Mouse (Mus musculus) forebrain, embryonic 11.5 days (tissue): Measurements from ENCODE around the gene Fam173a. TPM values are rescaled to one million over a fixed set of nuclear protein-coding genes. Genes with fewer than 3 reads are reported as not detected.

Experiments
- ATAC-seq: fragments of 200-750 bp; cut with Nextera tagmentation; replicated peaks from 2 replicates; pipeline ENCODE4 v1.8.0; 2017; ENCODE audit warnings: moderate TSS enrichment; ENCODE audit not compliant: low FRiP score
- DNase-seq: peaks from one replicate; pipeline ENCODE4 v3.0.0-alpha.2; 2017; ENCODE audit warnings: low spot score
- H3K27ac ChIP-seq: fragments of 300-500 bp; sonication (generic); 2 replicates; pipeline ENCODE4 v1.5.1; 2014; ENCODE audit warnings: low read depth, low read length
- H3K27me3 ChIP-seq: fragments of 300-500 bp; sonication (generic); 2 replicates; pipeline ENCODE4 v1.6.1; 2014; ENCODE audit warnings: mild to moderate bottlenecking, low read length, mixed read lengths; ENCODE audit not compliant: control insufficient read depth, insufficient read depth
- H3K36me3 ChIP-seq: fragments of 300-500 bp; sonication (generic); 2 replicates; pipeline ENCODE4 v1.6.1; 2014; ENCODE audit warnings: mild to moderate bottlenecking, low read length, moderate library complexity, mixed read lengths; ENCODE audit not compliant: control insufficient read depth, insufficient read depth
- H3K4me1 ChIP-seq: fragments of 300-500 bp; sonication (generic); replicated peaks from 2 replicates; pipeline ENCODE4 v1.6.1; 2014; ENCODE audit warnings: low read length, mixed read lengths; ENCODE audit not compliant: control insufficient read depth, insufficient read depth
- H3K4me2 ChIP-seq: fragments of 300-500 bp; sonication (generic); 2 replicates; pipeline ENCODE4 v1.6.1; 2014; ENCODE audit warnings: low read depth, mild to moderate bottlenecking, low read length, moderate library complexity, mixed read lengths; ENCODE audit not compliant: severe bottlenecking
- H3K4me3 ChIP-seq: fragments of 300-500 bp; sonication (generic); 2 replicates; pipeline ENCODE4 v1.5.1; 2014; ENCODE audit warnings: low read depth, low read length
- H3K9ac ChIP-seq: fragments of 300-500 bp; sonication (generic); 2 replicates; pipeline ENCODE4 v1.6.1; 2014; ENCODE audit warnings: low read length
- H3K9me3 ChIP-seq: fragments of 300-500 bp; sonication (generic); 2 replicates; pipeline ENCODE4 v1.6.1; 2016; ENCODE audit warnings: low read length, mixed read lengths; ENCODE audit not compliant: control insufficient read depth
- WGBS: fragments of 180-500 bp; shearing (Covaris S2); extraction: QIAGEN DNeasy Blood & Tissue Kit; methylation state at CpG from one replicate; pipeline ENCODE4 v1.1.7; 2014; 5-methylcytosine and 5-hydroxymethylcytosine counted together
- polyA plus RNA-seq: library from polyadenylated mRNA; unstranded; fragments of >200 nt; fragmentation: Nextera tagmentation; extraction: Ambion mirVana; gene quantifications from 2 replicates; pipeline ENCODE4 v1.2.1, GENCODE M21; 2014

The Fam173a gene
- polyA plus RNA-seq, 1 experiment from 2014 or later = 71.0 TPM

DNA sequence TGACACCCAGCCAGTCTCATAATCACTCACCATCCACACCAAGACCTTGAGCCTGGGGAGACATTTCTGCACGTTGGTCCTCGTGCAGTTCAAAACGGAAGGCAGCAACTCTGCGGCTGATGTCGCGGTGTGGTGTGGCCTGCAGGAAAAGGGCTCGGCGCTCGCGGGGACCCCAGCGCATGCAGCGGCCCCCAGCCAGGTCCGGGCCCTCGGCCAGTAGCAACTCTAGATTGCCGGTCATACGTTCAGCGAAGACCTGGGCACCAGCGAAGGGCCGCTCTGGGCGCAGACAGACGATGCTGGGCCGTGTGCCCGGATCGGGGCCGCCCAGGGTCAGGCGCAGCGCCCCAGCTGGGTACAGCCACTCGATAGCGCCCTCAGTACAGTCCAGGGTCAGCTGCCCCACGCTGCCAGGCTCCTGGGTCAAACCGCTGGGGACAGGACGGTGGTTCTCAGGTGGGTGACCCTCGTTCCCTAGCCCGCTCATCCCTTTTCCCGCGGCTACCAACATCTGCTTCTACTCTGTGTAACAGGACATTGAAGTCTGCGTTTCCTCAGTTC, 3.6 kb upstream of the Fam173a start:
- DNase-seq = peak; percentile 68
- no peaks in the 10 kb centered on the region for H3K9me3 ChIP-seq
- H3K27me3 ChIP-seq = no peaks in the 10 kb centered on the region
- ATAC-seq = no peak
- peak overlapping the region; percentile 90 for H3K9ac ChIP-seq
- no peaks in the 10 kb centered on the region for H3K36me3 ChIP-seq
- peaks cover 31% of the 10 kb centered on the region for H3K4me1 ChIP-seq
- under 1% methylated on average over 37 of the region's 37 CpGs for WGBS
- H3K4me2 ChIP-seq = peak overlapping the region; percentile 91
- H3K27ac ChIP-seq = peak overlapping the region; percentile 94
- peak overlapping the region; percentile 82 for H3K4me3 ChIP-seq

DNA sequence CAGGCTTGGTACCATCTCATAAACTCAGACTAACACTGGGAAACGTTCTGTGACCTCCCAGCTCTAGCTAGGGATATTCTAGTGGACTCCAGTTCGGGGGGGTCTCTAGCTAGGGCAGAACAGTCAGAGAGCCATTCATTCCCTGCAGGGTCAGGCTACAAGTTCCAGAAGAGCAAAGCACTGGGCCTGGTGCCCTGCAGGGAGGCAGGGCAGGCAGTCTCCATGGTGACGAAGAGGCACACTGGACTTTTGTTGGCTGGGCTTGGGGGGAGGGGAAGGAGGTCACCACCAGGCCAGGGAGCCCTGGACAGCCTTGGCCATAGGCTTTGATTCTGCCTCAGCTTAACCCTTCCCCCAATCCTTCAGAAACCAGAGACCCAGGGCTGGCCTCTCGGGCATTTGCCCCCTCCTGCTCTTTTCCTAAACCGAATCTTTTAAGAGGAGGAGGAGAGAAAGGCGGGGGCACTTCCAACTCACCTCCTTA, 3.0 kb upstream of the Fam173a start, which contains the start of gene AC134908.4:
Gene AC134908.4, minus strand, starts transcription at position 51 of the 484 bp plus-strand sequence.
- Histone ChIP-seq H3K9ac (peak within 1 kb of the TSS; percentile 90), H3K9me3 (no peaks in the 10 kb centered on the region), H3K4me3 (peak within 1 kb of the TSS; percentile 82), H3K4me2 (peak within 1 kb of the TSS; percentile 91), H3K4me1 (peaks cover 35% of the 10 kb centered on the region), H3K27me3 (no peaks in the 10 kb centered on the region), H3K36me3 (no peaks in the 10 kb centered on the region), H3K27ac (peak within 1 kb of the TSS; percentile 94)
- ATAC-seq = peak; percentile 32
- peak; percentile 81 for DNase-seq
- under 1% methylated on average over 6 of the region's 6 CpGs for WGBS

DNA sequence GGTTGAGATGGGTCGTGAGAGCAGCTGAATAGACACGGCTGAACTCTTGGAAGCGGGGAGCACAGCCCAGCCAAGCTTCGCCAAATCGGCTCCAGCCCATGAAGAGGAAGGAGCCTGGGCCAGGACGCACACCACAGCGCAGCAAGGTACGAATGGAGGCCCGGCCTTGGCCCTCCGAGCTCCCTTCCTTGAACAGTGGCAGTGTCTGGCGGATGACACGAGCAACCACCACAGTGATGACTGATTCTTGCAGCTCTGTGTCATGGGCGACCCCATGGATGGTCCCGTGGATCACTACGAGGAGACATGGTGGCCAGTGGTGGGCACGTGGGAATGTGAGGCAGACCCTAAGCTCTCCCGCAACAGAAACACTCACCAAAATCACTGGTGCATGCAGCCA, 2.3 kb upstream of the Fam173a start:
- DNase-seq (peak; percentile 66), ATAC-seq (no peak)
- Histone ChIP-seq H3K4me2 (peak overlapping the region; percentile 91), H3K4me3 (peak overlapping the region; percentile 82), H3K9me3 (no peaks in the 10 kb centered on the region), H3K27ac (peak overlapping the region; percentile 94), H3K36me3 (no peaks in the 10 kb centered on the region), H3K27me3 (no peaks in the 10 kb centered on the region), H3K9ac (peak overlapping the region; percentile 90), H3K4me1 (peaks cover 37% of the 10 kb centered on the region)
- WGBS = 51% methylated on average over 17 of the region's 17 CpGs

DNA sequence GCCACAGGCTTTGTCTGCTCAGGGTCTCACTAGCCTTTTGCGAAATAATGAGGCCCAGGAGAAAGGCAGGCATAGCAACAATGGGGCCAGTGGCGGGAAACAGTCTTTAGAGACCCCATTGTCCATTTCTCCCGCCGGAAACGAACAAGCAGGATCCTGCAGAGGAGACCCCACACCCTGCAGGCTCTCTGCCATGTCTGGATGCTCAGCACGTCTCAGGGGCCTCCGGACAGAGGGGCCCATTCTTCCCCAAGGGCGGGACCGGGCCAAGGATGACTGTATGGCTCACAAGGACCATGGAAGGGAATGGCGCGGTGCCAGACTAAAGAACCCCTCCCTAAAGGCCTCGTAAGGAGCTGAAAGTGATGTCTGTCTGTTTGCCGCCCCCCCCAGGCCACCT, 1.5 kb upstream of the Fam173a start:
- H3K27me3 ChIP-seq = no peaks in the 10 kb centered on the region
- H3K9ac ChIP-seq = peak overlapping the region; percentile 90
- H3K4me1 ChIP-seq = peaks cover 37% of the 10 kb centered on the region
- peak overlapping the region; percentile 91 for H3K4me2 ChIP-seq
- no peaks in the 10 kb centered on the region; the same call in 1 of the 2 replicates for H3K36me3 ChIP-seq
- H3K9me3 ChIP-seq = no peaks in the 10 kb centered on the region
- H3K27ac ChIP-seq = peak overlapping the region; percentile 94
- ATAC-seq (peak; percentile 32; the same call in 1 of the 2 replicates), DNase-seq (peak; percentile 74)
- peak overlapping the region; percentile 82 for H3K4me3 ChIP-seq
- WGBS = 20% methylated on average over 13 of the region's 13 CpGs

DNA sequence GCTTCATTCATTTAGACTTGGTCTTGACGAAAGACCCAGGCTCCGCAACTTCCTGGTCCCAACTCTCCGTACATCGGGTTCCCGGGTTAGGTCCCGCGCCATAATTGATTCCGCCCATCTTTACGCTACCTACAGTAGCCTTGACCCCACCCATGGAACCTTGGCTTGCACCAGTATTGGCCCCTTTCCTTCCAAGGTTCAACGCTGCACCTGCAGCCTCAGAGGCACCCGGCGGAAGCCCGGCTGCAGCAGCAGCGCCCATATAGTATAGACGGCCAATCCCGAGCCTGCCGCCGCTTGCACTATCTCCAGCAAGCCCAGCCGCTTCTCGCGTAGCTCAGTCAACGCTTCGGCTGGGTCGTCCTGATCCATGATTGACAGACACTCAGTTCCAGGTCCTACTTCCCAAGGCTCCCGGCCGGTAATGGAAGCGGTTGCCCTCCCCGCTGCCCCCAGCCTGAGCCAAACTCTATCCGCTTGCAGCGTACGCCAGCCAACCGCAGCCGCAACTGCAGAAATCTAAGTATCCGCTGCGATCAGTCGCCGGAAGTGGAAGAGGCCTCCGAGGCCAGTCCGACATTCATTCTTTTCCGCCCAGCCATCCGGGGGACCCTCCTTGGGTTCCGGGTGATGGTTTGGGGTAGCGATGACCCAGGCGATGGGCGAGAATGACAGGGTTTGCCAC, 716 bp downstream of the Fam173a start:
- under 1% methylated on average over 45 of the region's 45 CpGs for WGBS
- Histone ChIP-seq H3K9ac (peak overlapping the region; percentile 90), H3K27me3 (no peaks in the 10 kb centered on the region), H3K4me2 (peak overlapping the region; percentile 93), H3K36me3 (no peaks in the 10 kb centered on the region; the same call in none of the 2 replicates), H3K27ac (peak overlapping the region; percentile 94), H3K9me3 (no peaks in the 10 kb centered on the region), H3K4me1 (peaks cover 37% of the 10 kb centered on the region), H3K4me3 (peak overlapping the region; percentile 75)
- peak; percentile 91 for DNase-seq
- ATAC-seq = peak; percentile 49

DNA sequence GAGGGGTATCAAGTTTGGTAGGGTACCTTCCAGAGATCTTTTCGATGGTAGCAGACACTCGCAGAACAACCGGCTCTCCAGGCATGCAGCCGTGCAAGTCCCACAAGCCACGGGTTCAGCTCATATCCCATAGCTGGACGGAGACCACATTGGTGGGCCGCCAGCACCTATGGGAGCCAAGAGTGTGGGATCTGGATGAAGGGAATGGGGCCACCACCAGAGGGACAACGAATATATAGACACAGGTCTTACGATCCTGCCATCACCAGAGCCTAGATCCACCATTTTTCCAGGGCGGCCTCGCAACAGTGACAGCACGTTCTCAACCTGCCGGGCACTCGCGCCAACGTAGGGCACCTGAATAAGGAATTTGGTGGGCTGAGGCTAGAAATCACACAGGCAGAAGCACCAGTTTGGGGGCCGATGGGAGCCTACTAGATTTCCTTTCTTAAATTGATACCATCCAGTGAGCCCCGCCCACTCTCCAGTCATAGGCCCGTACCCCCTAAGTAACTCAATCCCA, 1.3 kb downstream of the Fam173a start:
- Histone ChIP-seq H3K36me3 (no peaks in the 10 kb centered on the region; the same call in none of the 2 replicates), H3K4me2 (peak overlapping the region; percentile 93), H3K27ac (peak overlapping the region; percentile 94), H3K4me3 (peak overlapping the region; percentile 75), H3K4me1 (peaks cover 37% of the 10 kb centered on the region), H3K9me3 (no peaks in the 10 kb centered on the region), H3K27me3 (no peaks in the 10 kb centered on the region), H3K9ac (peak overlapping the region; percentile 90)
- 30% methylated on average over 19 of the region's 19 CpGs for WGBS
- DNase-seq (peak; percentile 56), ATAC-seq (no peak)

DNA sequence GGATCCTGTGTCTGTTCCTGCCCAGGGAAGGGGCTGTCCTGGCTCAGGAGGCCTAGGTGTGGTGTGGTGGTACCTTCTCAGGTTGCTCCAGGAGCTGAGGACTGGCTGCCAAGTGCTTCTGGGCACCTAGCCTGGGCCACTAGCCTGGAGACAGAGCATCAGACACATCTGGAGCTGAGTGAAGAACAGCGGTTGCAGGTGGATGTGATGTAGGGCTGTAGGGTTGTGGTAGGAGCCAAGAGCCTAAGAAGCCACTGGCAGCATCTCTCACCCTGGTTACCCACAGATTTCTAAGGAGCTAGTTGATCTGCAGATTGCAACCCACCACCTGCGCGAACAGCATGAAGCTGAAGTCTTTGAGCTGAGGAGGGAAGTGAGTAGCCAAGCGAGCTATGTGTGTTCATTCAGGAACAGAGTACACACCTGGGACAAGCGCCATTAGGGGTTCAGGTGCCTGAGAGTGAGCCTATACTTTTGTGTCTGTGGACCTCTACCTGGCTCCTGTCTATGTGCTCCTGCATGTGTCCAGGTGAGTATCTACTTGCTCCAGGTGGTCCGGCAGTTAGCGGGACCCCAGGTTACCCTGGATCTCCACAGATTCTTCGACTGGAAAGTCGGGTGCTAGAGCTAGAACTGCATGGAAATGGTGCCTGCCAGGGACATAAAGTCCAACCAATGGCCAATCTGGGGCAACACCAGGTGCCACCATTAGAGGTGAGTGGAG, 5.8 kb downstream of the Fam173a start:
- no peaks in the 10 kb centered on the region; the same call in none of the 2 replicates for H3K36me3 ChIP-seq
- H3K27ac ChIP-seq = no peak overlapping the region

DNA sequence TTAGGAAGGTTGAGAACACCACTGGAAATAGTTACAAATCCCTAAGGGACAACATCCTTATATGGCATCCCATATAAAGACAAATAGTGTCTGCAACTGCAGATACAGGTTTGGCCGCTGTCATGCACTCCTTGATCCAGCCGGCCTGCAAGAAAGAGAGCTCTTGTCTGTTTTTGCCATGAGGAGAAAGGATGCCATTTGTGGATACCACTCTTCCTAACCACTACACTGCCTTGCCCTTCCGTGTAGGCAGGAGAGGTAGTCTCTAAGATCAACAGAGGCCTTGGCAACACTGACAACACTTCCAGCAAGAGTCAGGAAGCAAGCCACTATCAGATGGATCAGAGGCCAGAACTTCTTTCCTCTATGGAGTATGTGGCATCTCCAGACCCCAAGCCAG, 6.4 kb downstream of the Fam173a start, which contains the start of gene Ccdc78:
Gene Ccdc78, plus strand, starts transcription at position 301 of the 400 bp plus-strand sequence.
- H3K9ac ChIP-seq = peak within 1 kb of the TSS; percentile 80
- H3K36me3 ChIP-seq = no peaks in the 10 kb centered on the region; the same call in none of the 2 replicates
- no peaks in the 10 kb centered on the region for H3K27me3 ChIP-seq
- no peak for DNase-seq
- ATAC-seq = no peak
- 82% methylated on average over 3 of the region's 3 CpGs for WGBS
- peak within 1 kb of the TSS; percentile 71 for H3K4me2 ChIP-seq
- H3K9me3 ChIP-seq = no peaks in the 10 kb centered on the region
- H3K27ac ChIP-seq = peak within 1 kb of the TSS; percentile 91
- H3K4me1 ChIP-seq = peaks cover 16% of the 10 kb centered on the region
- peak within 1 kb of the TSS; percentile 69 for H3K4me3 ChIP-seq

More for the DNA sequence above, 5.8 kb downstream of the Fam173a start:
- ATAC-seq (no peak), DNase-seq (no peak)
- H3K9ac ChIP-seq = no peak overlapping the region
- peaks cover 18% of the 10 kb centered on the region for H3K4me1 ChIP-seq
- no peak overlapping the region for H3K4me3 ChIP-seq
- no peaks in the 10 kb centered on the region for H3K27me3 ChIP-seq
- H3K4me2 ChIP-seq = no peak overlapping the region
- WGBS = 89% methylated on average over 9 of the region's 9 CpGs
- H3K9me3 ChIP-seq = no peaks in the 10 kb centered on the region
